Comparison of ENCODE assay signal across 9 mouse cellular contexts in the genomic region with DNA sequence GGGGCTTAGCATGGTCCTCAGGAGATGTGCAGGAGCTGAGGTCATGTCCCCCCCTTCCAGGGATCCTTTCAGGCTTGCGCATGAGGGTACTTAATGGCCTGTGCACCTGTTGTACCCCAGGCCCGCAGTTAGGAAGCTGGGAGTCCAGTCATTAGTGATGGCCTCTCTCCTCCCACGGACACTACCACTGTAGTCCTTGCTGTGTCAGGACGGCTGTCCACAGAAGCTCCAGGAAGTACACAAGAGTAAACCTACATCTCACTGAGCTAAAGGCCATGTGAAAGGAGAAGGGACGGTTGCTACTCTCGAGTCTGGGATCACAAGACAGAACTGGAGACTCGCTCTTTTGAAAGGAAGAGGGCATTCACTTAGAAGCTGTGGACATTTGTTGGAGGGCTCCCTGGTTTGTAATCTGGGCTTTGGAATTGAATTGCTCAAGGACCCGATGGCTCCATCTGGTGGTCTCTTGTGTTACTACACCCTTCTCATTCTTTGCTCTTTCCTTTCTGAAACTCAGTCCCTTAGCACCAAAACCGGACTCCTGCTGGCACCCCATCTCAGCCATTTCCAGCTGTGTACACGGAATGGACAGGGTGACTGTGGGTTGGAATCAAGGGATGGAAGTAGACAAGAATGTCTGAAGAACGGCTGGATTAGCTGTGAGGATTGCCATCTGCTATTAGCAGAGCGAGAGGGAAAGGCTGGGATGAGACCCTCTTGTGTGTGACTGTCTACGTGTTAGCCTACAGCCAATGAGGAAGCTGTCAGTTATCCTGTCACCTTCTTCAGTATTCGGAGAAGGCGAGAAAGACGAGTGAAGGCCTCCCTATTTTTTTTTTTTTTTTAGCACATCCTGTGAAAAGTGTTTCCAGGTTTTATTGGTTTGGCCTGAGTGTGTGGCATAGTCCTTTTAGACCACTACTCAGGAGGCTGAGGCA. TPM values are rescaled to one million over a fixed set of nuclear protein-coding genes. Genes with fewer than 3 reads are reported as not detected.
DNase-seq lines count a peak whose midpoint lies in the region; ATAC-seq and TF ChIP-seq lines count a peak whose summit lies in the region.
"Had no signal": no experiment of that assay in that cellular context is flagged by ENCODE, and none has a peak within 500 bp of the region (broad histone marks: within the 10 kb centered on the region; RNA-seq: fewer than 3 reads in every experiment).

No protein-coding gene starts in this region.

- TF ChIP-seq CTCF in kidney, adult 2 months (conservative IDR thresholded peaks at IDR 0.05; ENCODE audit: insufficient read depth, insufficient read length, low read depth, low read length): peak; percentile 55

- DNase-seq in urinary bladder, adult 18-20 months (ENCODE audit: low spot score in 2 of 2): peak; percentile 55 to 58
- DNase-seq in urinary bladder, adult 2 months (ENCODE audit: low spot score): no peak
- DNase-seq in embryonic facial prominence, embryonic 10.5 days (ENCODE audit: low spot score): peak; percentile 64
- peak; percentile 82 to 93 for DNase-seq in heart, adult 18-20 months
- peak; percentile 83 for DNase-seq in kidney, adult 2 months
- peak; percentile 48 to 76 for DNase-seq in left cerebral cortex, postnatal 36 days (ENCODE audit: low spot score in 2 of 2)
- peak; percentile 88 for DNase-seq in midbrain, embryonic 14.5 days
- peak; percentile 62 to 88 for DNase-seq in spleen, postnatal 4 days (ENCODE audit: low spot score in 2 of 2)

- 46% methylated on average over 16 of the region's 16 CpGs for WGBS in embryonic facial prominence, embryonic 10.5 days
- 29% methylated on average over 16 of the region's 16 CpGs for WGBS in kidney, adult 2 months
- WGBS in midbrain, embryonic 14.5 days: 46% methylated on average over 16 of the region's 16 CpGs

- TF ChIP-seq POLR2A in kidney, adult 2 months (IDR thresholded peaks at IDR 0.05; ENCODE audit: low read depth, low read length): no peak

- no peak overlapping the region for H3K4me3 ChIP-seq in embryonic facial prominence, embryonic 10.5 days
- H3K4me3 ChIP-seq in kidney, adult 2 months (ENCODE audit: insufficient read depth, low read depth, low read length): no peak overlapping the region
- no peak overlapping the region for H3K4me3 ChIP-seq in midbrain, embryonic 14.5 days (replicated peaks; ENCODE audit: low read depth, low read length)

- H3K9me3 ChIP-seq in embryonic facial prominence, embryonic 10.5 days: no peaks in the 10 kb centered on the region
- H3K9me3 ChIP-seq in midbrain, embryonic 14.5 days (ENCODE audit: control insufficient read depth, low read length): no peaks in the 10 kb centered on the region

- intact Hi-C loops in left cerebral cortex, postnatal 36 days (cut with DNase I): loop anchor here (1.0 to 5.0 kb wide), 2 partner anchors 47 to 59 kb away; no protein-coding TSS in a partner anchor

- H3K36me3 ChIP-seq in embryonic facial prominence, embryonic 10.5 days (replicated peaks): no peaks in the 10 kb centered on the region
- no peaks in the 10 kb centered on the region for H3K36me3 ChIP-seq in kidney, adult 2 months (ENCODE audit: control insufficient read depth, insufficient read depth, low read length)
- H3K36me3 ChIP-seq in midbrain, embryonic 14.5 days (ENCODE audit: control insufficient read depth, insufficient read depth, low read length): no peaks in the 10 kb centered on the region

- H3K27ac ChIP-seq in embryonic facial prominence, embryonic 10.5 days (replicated peaks): peak overlapping the region; percentile 59; the same call in 1 of the 2 replicates
- H3K27ac ChIP-seq in kidney, adult 2 months (ENCODE audit: insufficient read depth, low read depth, low read length): no peak overlapping the region
- H3K27ac ChIP-seq in midbrain, embryonic 14.5 days (replicated peaks; ENCODE audit: low read depth, low read length): no peak overlapping the region
- H3K27ac ChIP-seq: macrophage had no signal

- ATAC-seq in midbrain, embryonic 14.5 days (ENCODE audit: low FRiP score, low TSS enrichment): no peak

- no peaks in the 10 kb centered on the region for H3K27me3 ChIP-seq in embryonic facial prominence, embryonic 10.5 days (replicated peaks; ENCODE audit: low read depth, poor library complexity, severe bottlenecking)
- H3K27me3 ChIP-seq in kidney, adult 2 months (replicated peaks; ENCODE audit: control insufficient read depth, insufficient read depth, low read length): no peaks in the 10 kb centered on the region
- H3K27me3 ChIP-seq in midbrain, embryonic 14.5 days (ENCODE audit: control insufficient read depth, insufficient read depth, low read length): no peaks in the 10 kb centered on the region

- H3K4me2 ChIP-seq in midbrain, embryonic 14.5 days (ENCODE audit: low read length): no peak overlapping the region

- peaks cover 4% of the 10 kb centered on the region; the same call in 1 of the 2 replicates for H3K4me1 ChIP-seq in embryonic facial prominence, embryonic 10.5 days
- H3K4me1 ChIP-seq in kidney, adult 2 months (ENCODE audit: control insufficient read depth, insufficient read depth, low read length): peaks cover 7% of the 10 kb centered on the region; the same call in 1 of the 2 replicates
- no peaks in the 10 kb centered on the region for H3K4me1 ChIP-seq in midbrain, embryonic 14.5 days (ENCODE audit: control insufficient read depth, insufficient read depth, low read length)

- no peak overlapping the region for H3K9ac ChIP-seq in midbrain, embryonic 14.5 days (replicated peaks; ENCODE audit: low read length)

RNA-seq across cellular contexts. Expression of a gene that starts 1.4 kb away (rescaled TPM):
- 0.25 TPM in 2 replicates for polyA plus RNA-seq in urinary bladder, adult 2 months (2012; rRNA removed)
- polyA plus RNA-seq in embryonic facial prominence, embryonic 10.5 days (2016; fragmentation: Nextera tagmentation; extraction: Ambion mirVana): 0.29 TPM in 1 of 2 replicates, not detected in the other
- total RNA-seq in heart, adult 18-20 months (2021): not detected
- polyA plus RNA-seq in kidney, adult 2 months (2012; rRNA removed): 0.15 TPM in 1 of 2 replicates, not detected in the other
- total RNA-seq in left cerebral cortex, postnatal 36 days (2021): not detected
- polyA plus RNA-seq in midbrain, embryonic 14.5 days (2014; fragmentation: Nextera tagmentation; extraction: Ambion mirVana): not detected in 2 replicates
- polyA plus RNA-seq: macrophage had no signal

RNA-seq across cellular contexts. Expression of a gene that starts 3.0 kb away (rescaled TPM):
- polyA plus RNA-seq in urinary bladder, adult 2 months (2012; rRNA removed): 0.72 and 1.1 TPM in 2 replicates
- polyA plus RNA-seq in embryonic facial prominence, embryonic 10.5 days (2016; fragmentation: Nextera tagmentation; extraction: Ambion mirVana): not detected in 2 replicates
- total RNA-seq in heart, adult 18-20 months (2021): not detected
- polyA plus RNA-seq in kidney, adult 2 months (2012; rRNA removed): 0.58 and 0.64 TPM in 2 replicates
- total RNA-seq in left cerebral cortex, postnatal 36 days (2021): 1 to 10 TPM in 1 of 2 experiments, under 1 TPM in 1; 0.68 to 2.6 TPM
- polyA plus RNA-seq in midbrain, embryonic 14.5 days (2014; fragmentation: Nextera tagmentation; extraction: Ambion mirVana): not detected in 2 replicates
- polyA plus RNA-seq: macrophage had no signal

RNA-seq across cellular contexts. Expression of a gene that starts 21.1 kb away (rescaled TPM):
- polyA plus RNA-seq in urinary bladder, adult 2 months (2012; rRNA removed): 141 and 144 TPM in 2 replicates
- polyA plus RNA-seq in embryonic facial prominence, embryonic 10.5 days (2016; fragmentation: Nextera tagmentation; extraction: Ambion mirVana): 32.1 and 39.3 TPM in 2 replicates
- total RNA-seq in heart, adult 18-20 months (2021): 10 to 100 TPM; 22.8 to 39.0 TPM
- polyA plus RNA-seq in kidney, adult 2 months (2012; rRNA removed): 49.0 and 77.4 TPM in 2 replicates
- 10 to 100 TPM in 1 of 2 experiments, 1 to 10 TPM in 1; 8.9 to 11.0 TPM for total RNA-seq in left cerebral cortex, postnatal 36 days (2021)
- polyA plus RNA-seq in midbrain, embryonic 14.5 days (2014; fragmentation: Nextera tagmentation; extraction: Ambion mirVana): 7.0 and 16.6 TPM in 2 replicates

RNA-seq across cellular contexts. Expression of a gene that starts 45.0 kb away (rescaled TPM):
- polyA plus RNA-seq in urinary bladder, adult 2 months (2012; rRNA removed): 4,728 and 4,770 TPM in 2 replicates
- polyA plus RNA-seq in embryonic facial prominence, embryonic 10.5 days (2016; fragmentation: Nextera tagmentation; extraction: Ambion mirVana): 3.5 and 4.2 TPM in 2 replicates
- 100 to 1,000 TPM; 301 to 402 TPM for total RNA-seq in heart, adult 18-20 months (2021)
- 725 and 868 TPM in 2 replicates for polyA plus RNA-seq in kidney, adult 2 months (2012; rRNA removed)
- 10 to 100 TPM; 38.0 to 47.7 TPM for total RNA-seq in left cerebral cortex, postnatal 36 days (2021)
- 0.65 and 3.5 TPM in 2 replicates for polyA plus RNA-seq in midbrain, embryonic 14.5 days (2014; fragmentation: Nextera tagmentation; extraction: Ambion mirVana)
- polyA plus RNA-seq: macrophage had no signal
